Mouse (Mus musculus) neural tube, embryonic 15.5 days (tissue): ENCODE results near the gene Nkap. TPM values are rescaled to one million over a fixed set of nuclear protein-coding genes. Genes with fewer than 3 reads are reported as not detected.
"Not testable (repeated sequence)": the region's sequence is repeated elsewhere in the genome, so short reads cannot be mapped to it uniquely, and the experiment has no call there.

Source experiments
- ATAC-seq: fragments of 200-750 bp; cut with Nextera tagmentation; 2 replicates; pipeline ENCODE4 v1.8.0; 2017; ENCODE audit warnings: mild to moderate bottlenecking, moderate TSS enrichment, moderate library complexity; ENCODE audit not compliant: low FRiP score
- H3K27ac ChIP-seq: fragments of 300-500 bp; sonication (generic); replicated peaks from 2 replicates; pipeline ENCODE4 v1.5.1; 2015; ENCODE audit warnings: mild to moderate bottlenecking, inconsistent platforms
- H3K27me3 ChIP-seq: fragments of 300-500 bp; sonication (generic); replicated peaks from 2 replicates; pipeline ENCODE4 v1.6.1; 2015; ENCODE audit warnings: inconsistent platforms
- H3K36me3 ChIP-seq: fragments of 300-500 bp; sonication (generic); 2 replicates; pipeline ENCODE4 v1.6.1; 2015; ENCODE audit warnings: inconsistent platforms
- H3K4me1 ChIP-seq: fragments of 300-500 bp; sonication (generic); 2 replicates; pipeline ENCODE4 v1.6.1; 2015; ENCODE audit warnings: inconsistent platforms
- H3K4me2 ChIP-seq: fragments of 300-500 bp; sonication (generic); 2 replicates; pipeline ENCODE4 v1.6.1; 2015; ENCODE audit warnings: inconsistent platforms, mild to moderate bottlenecking, moderate library complexity
- H3K4me3 ChIP-seq: fragments of 300-500 bp; sonication (generic); replicated peaks from 2 replicates; pipeline ENCODE4 v1.5.1; 2015; ENCODE audit warnings: mild to moderate bottlenecking, inconsistent platforms
- H3K9ac ChIP-seq: fragments of 300-500 bp; sonication (generic); replicated peaks from 2 replicates; pipeline ENCODE4 v1.6.1; 2015; ENCODE audit warnings: mild to moderate bottlenecking, inconsistent platforms
- H3K9me3 ChIP-seq: fragments of 300-500 bp; sonication (generic); replicated peaks from 2 replicates; pipeline ENCODE4 v1.6.1; 2016; ENCODE audit warnings: inconsistent platforms
- WGBS: fragments of 180-500 bp; shearing (Covaris S2); methylation state at CpG from one replicate; pipeline ENCODE4 v1.1.7; 2015; ENCODE audit warnings: mixed read lengths; 5-methylcytosine and 5-hydroxymethylcytosine counted together
- polyA plus RNA-seq: library from polyadenylated mRNA; unstranded; fragments of >200 nt; fragmentation: Nextera tagmentation; extraction: Ambion mirVana; gene quantifications from 2 replicates; pipeline ENCODE4 v1.2.1, GENCODE M21; 2015

Gene Nkap
- polyA plus RNA-seq = 22.1 and 22.2 TPM in 2 replicates

DNA sequence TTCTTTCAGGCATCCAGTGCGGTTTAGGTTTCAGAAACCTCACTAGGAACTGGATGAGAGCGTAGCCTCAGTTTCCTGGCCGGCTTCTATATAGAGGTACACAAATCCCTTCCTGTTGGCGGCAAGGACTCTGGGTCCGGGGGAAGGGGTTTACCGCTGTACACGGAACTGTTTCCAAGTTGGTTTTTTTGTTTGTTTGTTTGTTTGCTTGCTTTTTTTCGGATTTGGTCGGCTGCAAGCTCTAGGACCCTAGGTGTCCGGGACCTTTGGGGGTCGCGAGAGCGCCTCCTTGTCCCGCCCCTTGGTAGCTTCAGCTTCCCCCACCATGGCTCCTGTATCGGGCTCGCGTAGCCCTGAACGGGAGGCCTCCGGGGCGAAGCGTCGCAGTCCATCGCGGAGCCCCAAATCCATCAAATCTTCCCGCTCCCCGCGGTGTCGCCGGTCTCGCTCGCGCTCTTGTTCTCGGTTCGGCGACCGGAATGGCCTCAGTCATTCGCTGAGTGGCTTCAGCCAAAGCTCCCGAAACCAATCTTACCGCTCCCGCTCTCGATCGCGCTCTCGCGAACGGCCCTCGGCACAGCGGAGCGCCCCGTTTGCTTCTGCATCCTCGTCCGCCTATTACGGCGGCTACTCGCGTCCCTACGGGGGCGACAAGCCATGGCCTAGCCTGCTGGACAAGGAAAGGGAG, at the start of gene Nkap:
Gene Nkap (plus strand): TSS at position 125 of the 688 bp plus-strand sequence.
- no peaks in the 10 kb centered on the region for H3K36me3 ChIP-seq
- 23% methylated on average over 58 of the region's 58 CpGs for WGBS
- peaks cover 13% of the 10 kb centered on the region for H3K4me1 ChIP-seq
- peak within 1 kb of the TSS; percentile 76 for H3K27ac ChIP-seq
- ATAC-seq = peak; percentile 92
- no peaks in the 10 kb centered on the region for H3K27me3 ChIP-seq
- peak within 1 kb of the TSS; percentile 62 for H3K9ac ChIP-seq
- H3K4me3 ChIP-seq = peak within 1 kb of the TSS; percentile 61
- H3K4me2 ChIP-seq = peak within 1 kb of the TSS; percentile 55
- no peaks in the 10 kb centered on the region for H3K9me3 ChIP-seq

DNA sequence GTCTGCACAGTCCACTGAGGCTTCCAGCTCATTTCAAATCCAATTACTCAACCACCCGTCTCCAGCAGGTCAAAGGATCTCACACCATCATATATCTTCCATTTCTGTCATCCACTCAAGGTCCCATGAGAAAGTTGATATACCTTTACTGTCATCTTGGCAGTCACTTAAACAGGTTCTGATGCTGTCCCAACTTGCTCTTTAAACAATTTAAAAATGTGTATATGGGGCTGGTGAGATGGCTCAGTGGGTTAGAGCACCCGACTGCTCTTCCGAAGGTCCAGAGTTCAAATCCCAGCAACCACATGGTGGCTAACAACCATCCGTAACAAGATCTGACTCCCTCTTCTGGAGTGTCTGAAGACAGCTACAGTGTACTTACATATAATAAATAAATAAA, 46.2 kb upstream of the Nkap start:
- H3K27ac ChIP-seq, ATAC-seq, H3K9ac ChIP-seq, H3K4me2 ChIP-seq, H3K36me3 ChIP-seq, H3K9me3 ChIP-seq, H3K4me3 ChIP-seq, H3K27me3 ChIP-seq: not testable (repeated sequence)
- H3K4me1 ChIP-seq = peaks cover 10% of the 10 kb centered on the region
- 59% methylated on average over 4 of the region's 4 CpGs for WGBS

DNA sequence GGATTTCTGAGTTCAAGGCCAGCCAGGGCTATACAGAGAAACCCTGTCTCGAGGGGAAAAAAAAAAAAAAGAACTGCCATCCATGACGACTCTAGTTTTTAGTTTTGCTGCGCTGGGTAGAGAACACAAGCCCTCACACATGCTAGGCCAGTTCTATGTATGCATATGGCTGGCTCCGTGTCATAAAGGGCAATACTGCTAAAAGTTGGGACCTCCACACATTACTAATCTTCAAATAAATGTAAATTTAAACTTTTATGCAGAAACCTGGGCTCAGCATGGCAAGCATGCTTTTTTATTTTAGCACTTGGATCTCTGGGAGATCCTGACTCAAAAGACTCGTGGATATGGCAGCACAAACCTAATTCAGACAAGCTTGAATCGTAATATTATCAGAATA, 45.4 kb upstream of the Nkap start:
- Histone ChIP-seq H3K36me3 (no peaks in the 10 kb centered on the region; the same call in 1 of the 2 replicates), H3K4me1 (peaks cover 10% of the 10 kb centered on the region), H3K27me3 (no peaks in the 10 kb centered on the region), H3K27ac (no peak overlapping the region), H3K9ac (no peak overlapping the region), H3K4me3 (no peak overlapping the region), H3K4me2 (no peak overlapping the region), H3K9me3 (no peaks in the 10 kb centered on the region)
- no peak for ATAC-seq
- 62% methylated on average over 6 of the region's 6 CpGs for WGBS

DNA sequence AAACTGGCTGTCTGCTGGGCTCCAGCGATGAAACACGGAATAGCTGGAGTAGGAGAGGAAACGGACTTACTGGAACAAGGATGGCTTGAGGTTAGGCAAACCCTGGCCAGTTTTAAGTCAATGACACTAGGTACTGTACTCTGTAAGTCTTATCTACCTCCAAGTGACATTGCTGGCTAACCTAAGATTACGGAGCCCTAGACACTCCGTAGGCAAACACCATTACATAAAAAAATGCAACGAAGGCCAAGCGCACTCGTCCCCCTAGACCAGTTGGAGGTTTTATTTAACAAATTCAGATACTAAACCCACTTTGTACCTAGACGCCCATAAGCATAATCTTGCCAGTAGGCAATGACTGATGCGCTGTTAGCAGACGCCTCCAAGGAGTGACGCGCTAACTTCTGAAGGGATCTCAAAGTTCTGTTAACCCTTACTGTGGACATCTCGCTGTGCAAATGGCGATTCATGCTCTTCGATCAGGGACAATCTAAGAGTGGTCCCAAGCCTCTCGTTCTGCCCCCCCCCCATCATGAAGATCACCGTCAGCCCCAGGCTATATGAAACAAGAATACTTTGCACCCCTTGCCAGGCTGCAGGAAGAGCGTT, 42.2 kb upstream of the Nkap start:
- Histone ChIP-seq H3K4me3 (peak overlapping the region; percentile 55), H3K9ac (peak overlapping the region; percentile 53), H3K4me2 (peak overlapping the region; percentile 62), H3K27me3 (no peaks in the 10 kb centered on the region), H3K4me1 (peaks cover 10% of the 10 kb centered on the region), H3K9me3 (no peaks in the 10 kb centered on the region), H3K27ac (peak overlapping the region; percentile 90), H3K36me3 (no peaks in the 10 kb centered on the region; the same call in 1 of the 2 replicates)
- WGBS = 21% methylated on average over 19 of the region's 19 CpGs
- peak; percentile 23 for ATAC-seq

DNA sequence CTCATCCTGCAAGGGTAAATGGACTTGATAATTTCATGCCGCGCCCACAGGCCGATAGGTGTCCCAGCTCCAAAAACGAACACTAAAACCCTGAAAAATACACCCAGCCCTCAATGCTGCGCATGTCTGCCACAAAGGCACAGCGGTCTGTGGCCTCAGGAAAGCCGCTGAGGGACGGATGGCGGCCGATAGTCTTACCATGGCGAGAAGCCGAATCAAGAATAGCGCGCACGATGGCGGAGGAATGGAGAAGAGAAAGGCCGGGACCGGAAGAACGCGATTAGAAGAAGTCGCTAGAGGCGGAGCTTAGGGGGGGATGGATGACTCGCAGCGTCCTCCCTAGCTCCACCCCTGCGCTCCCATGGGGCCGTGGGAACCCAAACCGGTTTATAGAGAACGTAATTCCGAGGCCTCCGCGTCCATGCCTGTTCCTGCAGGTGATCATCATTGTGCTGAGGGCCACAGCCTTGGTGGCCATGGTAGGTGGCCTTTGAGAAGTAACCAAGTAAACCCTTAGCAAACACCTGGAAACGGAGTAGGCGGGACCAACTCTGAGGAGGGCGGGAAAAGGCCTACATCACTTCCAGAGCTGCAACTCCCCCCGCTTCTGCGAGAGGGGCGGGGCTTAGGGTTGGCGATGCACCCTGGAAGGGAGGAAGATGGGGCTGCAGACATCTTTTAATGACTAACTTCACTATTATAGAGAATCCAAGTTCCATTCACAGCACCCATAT, 41.5 kb upstream of the Nkap start, which contains the start of gene Rpl39:
Gene Rpl39 (minus strand): TSS at position 476 of the 734 bp plus-strand sequence.
- WGBS = 13% methylated on average over 38 of the region's 38 CpGs
- peak; percentile 95 for ATAC-seq
- H3K27me3 ChIP-seq = no peaks in the 10 kb centered on the region

DNA sequence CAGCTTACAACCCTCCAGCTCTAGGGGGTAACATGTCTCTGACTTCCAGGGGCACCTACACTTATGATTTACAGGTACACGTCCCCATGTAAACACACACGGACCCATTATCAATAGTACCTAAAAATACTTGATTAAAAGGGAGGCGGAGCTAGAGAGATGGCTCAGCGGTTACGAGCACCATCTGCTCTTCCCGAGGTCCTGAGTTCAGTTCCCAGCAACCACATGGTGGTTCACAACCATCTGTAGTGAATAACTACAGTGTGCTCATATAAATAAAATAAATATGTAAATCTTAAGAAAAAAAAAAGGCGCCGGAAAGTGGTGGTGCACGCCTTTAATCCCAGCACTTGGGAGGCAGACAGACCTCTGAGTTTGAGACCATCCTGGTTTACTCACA, 40.9 kb upstream of the Nkap start:
- H3K4me2 ChIP-seq = peak overlapping the region; percentile 62
- peak overlapping the region; percentile 90 for H3K27ac ChIP-seq
- WGBS = 18% methylated on average over 9 of the region's 9 CpGs
- peak overlapping the region; percentile 55 for H3K4me3 ChIP-seq
- ATAC-seq = peak; percentile 43
- H3K4me1 ChIP-seq = peaks cover 10% of the 10 kb centered on the region
- H3K9me3 ChIP-seq = no peaks in the 10 kb centered on the region
- no peak overlapping the region; the same call in 1 of the 2 replicates for H3K9ac ChIP-seq
- H3K27me3 ChIP-seq = no peaks in the 10 kb centered on the region
- H3K36me3 ChIP-seq = no peaks in the 10 kb centered on the region; the same call in 1 of the 2 replicates

More for the DNA sequence above, 41.5 kb upstream of the Nkap start, which contains the start of gene Rpl39:
- Histone ChIP-seq H3K36me3 (no peaks in the 10 kb centered on the region; the same call in 1 of the 2 replicates), H3K4me1 (peaks cover 10% of the 10 kb centered on the region), H3K4me3 (peak within 1 kb of the TSS; percentile 55), H3K9me3 (no peaks in the 10 kb centered on the region), H3K4me2 (peak within 1 kb of the TSS; percentile 62), H3K9ac (peak within 1 kb of the TSS; percentile 53), H3K27ac (peak within 1 kb of the TSS; percentile 90)

DNA sequence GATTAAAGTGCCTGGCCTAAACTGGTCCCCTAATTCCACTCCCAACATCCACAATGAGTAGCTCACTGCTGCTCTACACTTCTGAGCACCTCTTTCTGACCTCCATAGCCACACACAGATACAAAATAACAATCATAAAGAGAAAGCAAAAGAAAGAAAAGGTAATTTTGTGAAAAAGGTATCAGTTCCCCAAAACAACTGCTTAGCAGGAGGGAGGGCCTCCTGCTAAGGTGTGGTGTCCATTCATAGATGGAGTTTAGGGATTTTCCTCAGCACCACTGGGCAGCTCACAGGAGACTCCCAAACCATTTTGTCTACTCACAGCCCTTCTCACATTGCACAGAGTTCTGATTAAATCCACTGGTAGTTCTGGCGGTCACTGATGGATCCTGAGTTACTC, 37.8 kb upstream of the Nkap start:
- H3K4me1 ChIP-seq = no peaks in the 10 kb centered on the region
- 88% methylated on average over 1 of the region's 1 CpGs for whole genome bisulfite sequencing
- ATAC-seq = no peak
- H3K4me2 ChIP-seq = no peak overlapping the region
- no peak overlapping the region for H3K9ac ChIP-seq
- no peaks in the 10 kb centered on the region for H3K9me3 ChIP-seq
- no peak overlapping the region for H3K27ac ChIP-seq
- H3K36me3 ChIP-seq = no peaks in the 10 kb centered on the region
- no peak overlapping the region for H3K4me3 ChIP-seq
- H3K27me3 ChIP-seq = no peaks in the 10 kb centered on the region

DNA sequence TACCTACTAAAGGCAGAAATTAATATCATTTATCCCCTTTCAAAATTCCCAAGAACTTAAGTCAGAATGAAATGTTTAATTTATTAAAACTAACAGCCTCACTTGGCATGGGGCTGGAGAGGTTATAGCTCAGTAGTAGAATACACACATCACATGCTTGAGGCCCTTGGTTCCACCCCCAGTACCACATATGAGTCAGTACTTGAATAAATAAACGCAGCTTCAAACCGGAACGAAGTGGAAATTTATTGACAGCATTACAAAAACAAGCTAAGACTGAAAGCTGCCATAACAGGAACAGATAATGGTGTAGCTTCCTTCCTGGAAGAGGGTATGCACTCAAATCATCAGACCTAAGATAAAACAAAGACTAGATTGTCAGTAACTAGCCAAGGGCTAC, 35.1 kb upstream of the Nkap start:
- no peak for ATAC-seq
- H3K27me3 ChIP-seq = no peaks in the 10 kb centered on the region
- H3K36me3 ChIP-seq = 0 out of 2 replicates have a peak, but pooled peaks cover 8% of the 10 kb centered on the region
- no peak overlapping the region for H3K27ac ChIP-seq
- no peaks in the 10 kb centered on the region for H3K9me3 ChIP-seq
- H3K4me2 ChIP-seq = no peak overlapping the region
- no peak overlapping the region for H3K9ac ChIP-seq
- 88% methylated on average over 3 of the region's 3 CpGs for WGBS
- H3K4me1 ChIP-seq = no peaks in the 10 kb centered on the region
- no peak overlapping the region for H3K4me3 ChIP-seq

DNA sequence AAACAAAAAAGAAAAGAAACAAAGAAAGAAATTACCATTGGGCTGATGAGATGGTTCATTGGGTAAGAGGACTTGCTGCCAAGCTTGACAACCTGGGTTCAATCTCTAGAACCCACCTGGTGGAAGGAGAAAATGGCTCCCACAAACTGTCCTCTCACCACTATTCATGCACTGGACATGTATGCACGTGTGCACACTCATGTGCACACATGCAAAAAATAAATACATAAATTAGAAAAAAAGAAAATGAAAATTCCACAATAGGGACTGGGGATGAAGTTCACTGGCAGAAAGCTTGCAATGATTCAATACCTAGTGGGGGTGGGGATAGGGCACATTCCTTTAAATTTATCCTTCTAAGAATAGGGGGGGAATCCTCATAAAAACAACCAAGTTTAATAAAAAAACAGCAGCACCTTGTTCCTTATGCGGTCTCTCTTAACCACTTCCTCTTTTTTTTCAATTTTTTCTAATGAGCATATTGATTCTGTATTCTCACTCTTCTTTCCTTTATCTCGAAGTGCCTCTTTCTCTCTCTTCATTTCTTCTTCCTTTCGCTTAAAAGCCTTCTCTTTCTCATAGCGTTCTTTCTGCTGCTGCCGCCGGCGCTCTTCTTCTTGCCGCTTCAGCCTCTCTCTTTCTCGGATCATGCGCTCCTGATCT, 31.4 kb upstream of the Nkap start:
- Histone ChIP-seq H3K27ac (no peak overlapping the region), H3K4me1 (no peaks in the 10 kb centered on the region), H3K4me3 (no peak overlapping the region), H3K27me3 (no peaks in the 10 kb centered on the region), H3K4me2 (no peak overlapping the region), H3K9me3 (no peaks in the 10 kb centered on the region), H3K36me3 (0 out of 2 replicates have a peak, but pooled peaks cover 8% of the 10 kb centered on the region), H3K9ac (no peak overlapping the region)
- no peak for ATAC-seq
- WGBS = 96% methylated on average over 11 of the region's 11 CpGs

DNA sequence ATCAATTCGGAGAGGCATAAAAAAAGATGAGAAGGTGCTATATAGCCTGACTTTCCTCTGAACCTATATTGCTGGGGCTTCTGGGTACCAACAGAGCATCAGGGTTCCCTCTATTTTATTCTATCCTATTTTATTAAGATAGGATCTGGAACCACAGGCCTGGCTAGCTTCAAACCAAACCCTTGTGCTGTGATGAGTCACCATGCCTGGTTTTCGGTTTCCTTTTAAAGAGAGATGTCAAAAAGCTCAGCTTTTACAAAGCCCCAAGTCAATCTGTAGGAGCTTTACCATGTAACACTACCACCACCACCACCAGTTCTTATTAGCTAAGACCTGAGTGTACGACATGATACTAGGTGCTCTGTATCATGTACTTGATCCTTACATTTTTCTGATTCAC, 27.9 kb upstream of the Nkap start:
- no peak overlapping the region for H3K4me3 ChIP-seq

DNA sequence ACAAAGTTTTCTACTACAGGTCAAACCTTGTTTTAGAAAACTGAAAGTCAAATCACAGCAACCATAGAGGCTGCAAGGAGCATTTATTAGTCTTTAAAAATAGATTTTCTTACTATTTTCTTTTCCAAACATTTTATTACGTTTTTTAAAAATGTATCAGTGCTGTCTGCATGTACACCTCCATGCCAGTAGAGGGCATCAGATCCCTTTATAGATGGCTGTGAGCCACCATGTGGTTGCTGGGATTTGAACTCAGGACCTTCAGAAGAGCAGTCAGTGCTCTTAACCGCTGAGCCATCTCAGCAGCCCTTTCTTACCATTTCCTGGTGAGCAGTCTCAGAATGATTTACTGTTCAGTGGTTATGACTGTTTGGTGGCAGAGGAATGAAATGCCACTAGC, 22.8 kb upstream of the Nkap start:
- H3K4me3 ChIP-seq = no peak overlapping the region
- no peaks in the 10 kb centered on the region for H3K9me3 ChIP-seq
- no peak overlapping the region for H3K9ac ChIP-seq
- H3K4me1 ChIP-seq = no peaks in the 10 kb centered on the region
- no peak for ATAC-seq
- H3K4me2 ChIP-seq = no peak overlapping the region
- no peak overlapping the region for H3K27ac ChIP-seq
- no peaks in the 10 kb centered on the region for H3K27me3 ChIP-seq
- whole genome bisulfite sequencing = 80% methylated on average over 2 of the region's 2 CpGs
- 0 out of 2 replicates have a peak, but pooled peaks cover 4% of the 10 kb centered on the region for H3K36me3 ChIP-seq

More for the DNA sequence above, 27.9 kb upstream of the Nkap start:
- Histone ChIP-seq H3K4me1 (no peaks in the 10 kb centered on the region), H3K4me2 (no peak overlapping the region), H3K9me3 (no peaks in the 10 kb centered on the region), H3K27me3 (no peaks in the 10 kb centered on the region), H3K36me3 (0 out of 2 replicates have a peak, but pooled peaks cover 12% of the 10 kb centered on the region), H3K27ac (no peak overlapping the region), H3K9ac (no peak overlapping the region)
- 93% methylated on average over 3 of the region's 3 CpGs for WGBS
- no peak for ATAC-seq
